Mouse (Mus musculus): ENCODE data around the gene Flt3.

Gene Flt3

DNA sequence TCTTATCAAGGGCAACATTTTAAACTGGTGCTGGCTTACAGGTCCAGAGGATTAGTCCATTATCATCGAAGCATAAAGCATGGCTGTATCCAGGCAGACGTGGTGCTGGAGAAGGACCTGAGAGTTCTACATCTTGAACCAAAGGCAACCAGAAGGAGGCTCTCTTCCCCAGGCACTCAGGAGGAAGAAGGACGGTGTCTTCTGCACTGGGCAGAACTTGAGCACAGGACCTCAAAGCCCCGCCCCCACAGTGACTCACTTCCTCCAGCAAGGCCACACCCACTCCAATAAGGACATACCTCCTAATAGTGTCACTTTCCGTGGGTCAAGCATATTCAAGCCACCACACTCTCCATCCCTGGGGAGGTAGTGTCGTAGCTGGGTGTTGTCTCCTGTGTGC, 10.3 kb upstream of the Flt3 start:
- no peak for DNase-seq (ENCODE audit: low read depth)

GRCm38 (mm10) chr5:147408731-147409130, 8.4 kb upstream of the Flt3 start:
- DNase-seq (ENCODE audit: low read depth): no peak

GRCm38 (mm10) chr5:147406135-147406534, 5.8 kb upstream of the Flt3 start:
- no peak for DNase-seq (ENCODE audit: low read depth)

- no peak for DNase-seq (ENCODE audit: low read depth)
Measured at GRCm38 (mm10) chr5:147402505-147402904, 2.2 kb upstream of the Flt3 start.

GRCm38 (mm10) chr5:147401024-147401423, 735 bp upstream of the Flt3 start:
- DNase-seq (ENCODE audit: low read depth): no peak

DNA sequence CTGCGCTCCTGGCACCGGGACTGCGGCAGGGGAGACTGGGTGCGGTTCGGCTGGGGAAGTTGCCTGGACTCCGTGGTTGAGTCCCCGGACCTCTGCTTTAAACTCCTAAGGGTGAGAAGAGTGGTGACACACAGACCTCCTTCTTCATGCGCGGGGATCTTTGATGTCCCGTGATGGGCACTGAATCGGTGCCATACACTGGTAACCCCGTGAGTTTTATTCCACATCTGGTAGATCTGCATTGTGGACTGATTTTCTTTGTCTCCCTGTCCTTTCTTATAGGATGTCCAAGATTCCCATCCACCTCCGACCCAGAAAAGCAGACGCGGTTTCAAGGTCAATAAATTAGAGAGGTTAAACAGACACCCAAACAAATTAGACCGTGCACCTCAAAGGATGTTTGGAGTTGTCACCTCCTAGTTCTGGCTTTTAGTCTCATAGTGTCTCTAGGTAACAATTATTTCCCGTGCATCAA, 253 bp upstream of the Flt3 start:
- DNase-seq (ENCODE audit: low read depth): no peak

DNA sequence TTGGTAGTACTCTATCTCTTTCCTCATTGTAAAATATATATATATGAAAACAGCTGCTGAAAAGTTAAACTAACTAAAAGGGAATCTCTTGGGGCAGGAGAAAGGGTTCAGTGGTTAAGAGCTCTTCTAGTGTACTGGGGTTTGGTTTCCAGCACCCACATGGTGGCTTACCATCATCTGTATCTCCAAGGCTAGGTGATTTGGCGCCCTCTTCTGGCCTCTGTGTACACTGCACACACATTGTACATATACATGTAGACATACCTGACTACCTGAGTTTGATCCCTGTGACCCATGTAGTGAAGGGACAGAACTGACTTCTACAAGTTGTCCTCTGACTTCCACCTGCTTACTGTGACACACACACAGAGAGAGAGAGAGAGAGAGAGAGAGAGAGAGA, 5.2 kb downstream of the Flt3 start:
- no peak for DNase-seq (ENCODE audit: low read depth)

DNA sequence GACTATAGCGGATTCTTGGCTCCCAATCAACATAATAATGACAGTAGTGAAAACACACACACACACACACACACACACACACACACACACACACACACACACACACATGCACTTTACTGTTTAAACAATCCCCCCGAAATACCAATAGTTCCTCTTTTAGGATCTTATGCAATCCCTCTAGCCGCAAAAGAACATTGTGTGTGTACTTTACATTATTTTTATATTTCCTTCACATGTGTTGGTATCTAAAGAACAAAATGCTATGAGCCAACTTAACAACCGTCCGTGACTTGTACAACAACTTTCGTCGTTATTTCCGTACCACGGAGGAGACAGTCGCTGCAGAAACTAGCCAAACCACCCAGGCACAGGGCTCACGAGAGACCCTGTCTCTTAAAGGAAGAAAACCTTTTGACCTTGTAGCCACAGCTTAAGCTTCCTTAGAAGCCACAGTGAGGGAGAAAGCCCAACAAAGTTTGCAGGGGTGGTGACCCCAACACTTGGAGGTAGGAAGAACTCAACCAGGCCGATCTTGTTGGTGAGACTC, 7.5 kb downstream of the Flt3 start:
- DNase-seq (ENCODE audit: low read depth): peak; percentile 58

GRCm38 (mm10) chr5:147390772-147391171, 9.5 kb downstream of the Flt3 start:
- no peak for DNase-seq (ENCODE audit: low read depth)

DNA sequence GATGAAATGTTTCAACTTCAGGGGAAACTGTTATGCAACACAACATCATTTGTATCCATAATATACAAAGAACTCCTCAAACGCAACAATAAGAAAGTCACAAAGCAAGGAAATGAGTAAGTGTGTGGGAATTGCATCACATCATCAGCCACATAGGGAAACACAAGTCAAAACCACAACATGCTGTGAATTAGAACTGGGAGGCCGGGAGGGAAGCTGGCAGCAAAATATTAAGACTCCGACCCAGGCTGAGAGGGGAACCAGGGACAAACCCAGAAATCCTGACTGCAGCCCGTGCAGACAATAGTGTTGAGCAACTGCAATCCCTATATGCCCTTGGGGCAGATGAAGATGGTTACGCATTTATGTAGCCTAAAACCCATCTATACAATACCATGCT, 11.2 kb downstream of the Flt3 start:
- no peak for DNase-seq (ENCODE audit: low read depth)

DNA sequence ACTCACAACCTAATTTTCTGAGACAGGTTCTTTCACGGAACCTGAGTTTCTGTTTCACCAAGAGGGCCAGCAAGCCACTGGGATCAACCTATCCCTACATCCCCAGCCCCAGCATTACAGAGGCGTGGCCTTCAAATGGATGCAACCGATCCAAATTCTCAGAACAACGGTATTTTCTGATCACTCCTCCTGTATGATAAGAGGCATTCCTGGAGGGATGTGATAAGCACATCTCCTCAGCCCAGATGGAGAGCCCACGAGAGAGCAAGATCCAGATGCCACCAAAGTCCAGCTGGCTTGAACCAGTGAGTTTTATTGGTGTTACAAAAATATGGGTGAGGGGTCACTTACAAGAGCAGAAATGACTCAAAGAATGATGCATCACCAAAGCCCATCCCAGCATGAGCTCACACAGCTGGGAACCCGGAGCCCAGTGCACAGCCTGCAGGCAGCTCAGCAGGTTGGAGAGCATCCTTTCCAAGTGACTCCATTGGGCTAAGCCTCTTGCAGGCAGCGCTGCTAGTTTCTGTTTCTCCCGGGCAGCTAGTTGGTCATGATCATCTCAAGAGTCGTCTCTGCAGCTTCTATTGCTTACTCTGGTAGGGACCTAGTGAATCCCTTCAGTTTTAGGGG, 11.8 kb downstream of the Flt3 start:
- DNase-seq (ENCODE audit: low read depth): no peak

DNA sequence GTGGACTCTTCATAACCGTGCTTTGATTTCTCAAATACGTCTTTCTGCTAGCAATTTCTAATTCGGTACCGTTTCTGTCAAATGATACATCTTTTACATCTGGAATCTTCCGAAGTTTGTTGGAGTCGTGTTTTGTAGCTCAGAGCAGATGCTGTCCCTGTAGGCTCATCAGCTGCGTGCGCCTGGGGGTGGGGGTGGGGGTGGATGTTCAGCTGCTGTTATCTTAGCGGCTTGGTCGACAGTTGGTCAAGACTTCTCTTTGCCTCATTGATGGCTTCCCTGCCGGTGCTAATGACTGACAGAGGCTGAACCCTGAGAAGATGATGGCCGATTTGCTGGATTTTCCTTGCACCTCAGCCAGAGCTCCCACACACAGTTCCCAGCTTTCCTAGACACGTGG, 13.4 kb downstream of the Flt3 start:
- no peak for DNase-seq (ENCODE audit: low read depth)

DNA sequence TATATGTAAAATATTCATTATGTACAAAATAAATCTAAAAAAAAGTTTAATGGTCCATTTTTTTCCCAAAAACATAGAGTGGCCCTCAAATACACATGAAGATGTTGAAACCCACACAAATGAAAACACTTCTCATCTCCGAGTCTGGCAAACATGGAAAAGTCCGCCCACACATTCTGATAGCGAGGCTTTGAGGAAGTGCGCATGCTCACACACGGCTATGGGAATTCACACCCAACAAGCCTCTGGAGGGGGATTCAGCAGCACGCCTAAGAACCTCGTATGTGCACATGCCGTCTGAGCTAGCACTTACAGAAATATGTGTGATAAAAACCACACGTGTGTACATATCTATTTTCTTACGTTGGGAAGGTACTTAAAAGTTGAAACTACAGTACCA, 18.9 kb downstream of the Flt3 start:
- no peak for DNase-seq (ENCODE audit: low read depth)

- no peak for DNase-seq (ENCODE audit: low read depth)
Measured at GRCm38 (mm10) chr5:147379481-147379880, 20.8 kb downstream of the Flt3 start.

- no peak for DNase-seq (ENCODE audit: low read depth)
Measured at GRCm38 (mm10) chr5:147370276-147370675, 30.0 kb downstream of the Flt3 start.

DNA sequence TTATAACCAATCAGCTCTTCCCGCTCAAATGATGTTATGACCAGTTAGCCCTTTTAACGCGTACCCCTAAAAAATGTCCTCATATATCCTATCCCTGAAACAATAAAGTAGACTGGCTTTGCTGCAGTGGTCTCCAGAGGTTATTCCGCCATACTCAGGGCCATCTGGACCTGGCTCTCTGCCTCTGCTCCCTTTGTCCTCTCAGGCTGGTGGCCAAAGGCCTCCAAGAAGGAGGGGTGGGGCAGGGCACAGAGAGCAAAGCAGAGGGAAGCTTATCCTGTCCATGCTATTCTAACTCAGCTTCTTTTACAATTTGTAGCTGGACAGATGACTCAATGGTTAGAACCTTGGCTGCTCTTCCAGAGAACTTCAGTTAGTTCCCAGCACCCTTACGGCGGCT, 32.1 kb downstream of the Flt3 start:
- DNase-seq (ENCODE audit: low read depth): no peak

GRCm38 (mm10) chr5:147365995-147366765, 34.1 kb downstream of the Flt3 start:
- peak; percentile 69 for DNase-seq (ENCODE audit: low read depth)

- peak; percentile 53 for DNase-seq (ENCODE audit: low read depth)
Measured at GRCm38 (mm10) chr5:147363054-147363453, 37.2 kb downstream of the Flt3 start.

- DNase-seq (ENCODE audit: low read depth): no peak
Measured at GRCm38 (mm10) chr5:147358481-147358880, 41.8 kb downstream of the Flt3 start.

DNA sequence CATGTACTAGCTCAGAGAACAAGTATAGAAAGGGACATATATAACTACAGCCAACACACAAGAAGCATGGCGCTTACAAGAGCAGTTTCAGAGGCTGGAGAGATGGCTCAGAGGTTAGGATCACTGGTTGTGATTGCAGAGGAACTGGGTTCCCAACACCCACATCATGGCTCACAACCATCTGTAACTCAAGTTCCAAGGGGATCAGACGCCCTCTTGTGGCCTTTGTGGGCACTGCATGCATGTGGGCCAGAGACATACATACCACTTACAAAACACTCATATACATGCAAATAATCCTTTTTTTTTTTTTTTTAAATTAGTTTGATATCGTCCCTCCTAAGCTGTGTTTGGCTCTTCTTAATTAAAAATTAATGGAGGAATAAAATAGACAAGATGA, 42.8 kb downstream of the Flt3 start:
- DNase-seq (ENCODE audit: low read depth): no peak

- no peak for DNase-seq (ENCODE audit: low read depth)
Measured at GRCm38 (mm10) chr5:147356260-147357055, 43.8 kb downstream of the Flt3 start.

GRCm38 (mm10) chr5:147355788-147356187, 44.5 kb downstream of the Flt3 start:
- DNase-seq (ENCODE audit: low read depth): no peak

DNA sequence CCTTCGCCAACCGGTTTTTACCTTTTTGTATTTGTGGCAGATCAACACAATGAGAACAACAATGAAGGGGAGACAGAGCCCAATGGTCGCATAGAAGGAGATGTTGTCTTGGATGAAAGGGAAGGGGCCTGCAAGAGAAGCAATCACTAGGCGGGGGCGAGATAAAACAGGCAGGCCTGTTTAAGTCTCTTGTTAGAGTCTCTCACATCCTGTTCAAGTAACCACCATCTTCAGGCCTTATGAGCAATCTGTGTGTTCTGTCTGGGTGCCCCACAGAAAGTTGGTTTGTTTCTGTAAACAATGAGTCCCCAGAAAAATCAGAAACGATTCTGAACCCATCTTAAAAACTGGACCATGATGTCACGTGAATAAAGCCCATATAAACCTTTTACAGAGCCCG, 45.3 kb downstream of the Flt3 start:
- DNase-seq (ENCODE audit: low read depth): no peak
